Mouse (Mus musculus): ENCODE results near the gene Tas2r110.

- TF ChIP-seq CTCF (IDR thresholded peaks at IDR 0.05; ENCODE audit: low read depth) (no peak), EP300 (IDR thresholded peaks at IDR 0.05; ENCODE audit: low read depth) (no peak)
Measured at GRCm38 (mm10) chr6:132855138-132855537, 12.7 kb upstream of the Tas2r110 start, which contains the start of gene Tas2r116.

All from liver, embryonic 14.5 days (tissue).